In genomic region chr9:102634453-102634852, GRCm38 (mm10) we compare ENCODE assay signal across 16 mouse cellular contexts.
"Had no signal": no experiment of that assay in that cellular context is flagged by ENCODE, and none has a peak within 500 bp of the region (broad histone marks: within the 10 kb centered on the region; RNA-seq: fewer than 3 reads in every experiment).

No protein-coding gene starts in this region.

- H3K9me3 ChIP-seq: kidney, embryonic 15.5 days; limb, embryonic 12.5 days; liver, embryonic 13.5 days; midbrain, embryonic 13.5 days; neural tube, embryonic 13.5 days had no signal

- DNase-seq: kidney, postnatal 36 days; layer of hippocampus, adult 9-11 months; layer of hippocampus, postnatal 36 days; liver; liver, embryonic 13.5 days; liver, postnatal 0 days; lung, postnatal 10 days; retina, postnatal 1 day; right cerebral cortex, postnatal 4 days; spleen, adult 18-20 months; thymus, adult 18-20 months; thymus, postnatal 14 days had no signal

- H3K4me1 ChIP-seq: liver, embryonic 13.5 days had no signal

- H3K27me3 ChIP-seq: kidney, embryonic 15.5 days; limb, embryonic 12.5 days; liver, embryonic 13.5 days; midbrain, embryonic 13.5 days; neural tube, embryonic 13.5 days had no signal

- H3K9ac ChIP-seq: kidney, embryonic 15.5 days; limb, embryonic 12.5 days; liver, embryonic 13.5 days; liver, postnatal 0 days; midbrain, embryonic 13.5 days; neural tube, embryonic 13.5 days had no signal

- ATAC-seq: liver, postnatal 0 days; midbrain, embryonic 13.5 days had no signal

- H3K27ac ChIP-seq: kidney, embryonic 15.5 days; limb, embryonic 12.5 days; liver, embryonic 13.5 days; midbrain, embryonic 13.5 days; neural tube, embryonic 13.5 days had no signal

- H3K4me2 ChIP-seq: kidney, embryonic 15.5 days; limb, embryonic 12.5 days; liver, embryonic 13.5 days; midbrain, embryonic 13.5 days; neural tube, embryonic 13.5 days had no signal

- H3K4me3 ChIP-seq: kidney, embryonic 15.5 days; limb, embryonic 12.5 days; liver, embryonic 13.5 days; midbrain, embryonic 13.5 days; neural tube, embryonic 13.5 days had no signal
